Mouse (Mus musculus) layer of hippocampus, adult 11-12 months (tissue): Measurements from ENCODE around the gene Htr7.

Experiments
- DNase-seq: peaks from one replicate; pipeline ENCODE4 v3.0.0; 2022; ENCODE audit warnings: low spot score

Htr7 gene

DNA sequence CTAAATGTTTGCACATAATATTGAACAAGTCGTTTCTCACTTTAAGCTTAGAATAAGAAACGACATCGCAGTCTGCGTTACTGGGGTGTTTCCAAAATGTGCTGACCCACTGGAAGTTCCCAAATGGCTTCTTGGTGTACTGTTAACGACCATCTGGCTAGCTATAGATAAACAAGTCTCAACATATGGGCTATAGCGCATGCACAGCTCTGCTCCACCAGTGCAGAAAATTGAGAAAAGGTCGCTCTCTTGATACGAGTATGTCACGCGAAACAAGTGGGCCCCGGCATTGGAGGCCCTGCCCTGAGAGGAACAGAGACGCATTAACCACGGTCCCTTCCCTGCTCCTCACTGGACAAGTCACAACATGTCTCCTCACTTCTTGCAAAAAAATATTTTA is 101.6 kb downstream of the Htr7 start:
- DNase-seq = no peak

DNA sequence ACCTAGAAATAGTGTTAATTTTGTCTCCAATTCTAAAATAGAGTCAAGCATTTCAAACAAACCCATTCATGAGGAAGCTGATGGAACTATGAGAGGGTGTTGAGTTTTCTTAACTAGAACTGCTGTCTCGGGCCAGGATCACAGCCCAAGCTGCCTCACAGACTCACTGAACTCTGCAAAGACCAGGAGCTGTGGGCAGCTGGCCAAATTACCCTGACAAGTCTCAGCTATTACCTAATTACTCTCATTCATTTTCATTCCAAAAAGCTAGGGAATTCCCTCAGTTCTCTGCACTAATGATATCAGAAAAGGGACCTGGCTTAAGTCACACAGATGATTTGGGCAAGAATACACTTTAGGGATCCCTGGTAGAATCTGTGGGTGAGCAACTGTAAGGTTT is 107.4 kb downstream of the Htr7 start:
- no peak for DNase-seq

DNA sequence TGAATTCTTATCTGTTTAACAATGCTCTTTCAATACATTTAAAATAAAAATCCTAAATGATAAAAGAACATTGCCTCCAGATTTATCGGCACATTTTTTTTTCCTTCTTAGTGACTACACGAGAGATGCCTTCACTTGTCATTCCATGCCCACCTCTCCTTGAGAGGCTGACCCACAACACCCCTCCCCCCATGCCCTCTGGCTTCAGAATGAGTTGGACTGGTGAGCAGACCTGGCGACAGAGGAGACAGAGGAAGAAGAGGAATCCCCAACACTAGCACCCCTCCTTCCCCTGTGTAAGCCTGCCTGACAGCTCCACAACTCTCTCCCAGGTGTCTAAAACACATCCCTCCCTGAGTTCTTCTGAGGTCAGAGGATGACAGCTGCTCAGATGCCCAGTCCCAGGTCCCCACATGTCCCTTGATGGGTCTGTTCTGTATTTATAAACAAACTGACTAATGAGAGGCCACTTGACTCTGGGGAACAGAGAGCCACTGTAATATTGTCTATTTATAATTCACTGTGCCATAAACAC is 132.3 kb downstream of the Htr7 start:
- no peak for DNase-seq

- DNase-seq = peak; percentile 73
Measured at GRCm38 (mm10) chr19:35924418-35924817, 132.9 kb downstream of the Htr7 start.
